Mouse (Mus musculus): ENCODE results near the gene She. TPM values are rescaled to one million over a fixed set of nuclear protein-coding genes. Genes with fewer than 3 reads are reported as not detected.
A peak's percentile ranks its signal among the peaks of the same experiment; 100 is the strongest.

She gene
- polyA plus RNA-seq (2015; fragmentation: Nextera tagmentation; extraction: Ambion mirVana) = 6.7 and 7.8 TPM in 2 replicates

DNA sequence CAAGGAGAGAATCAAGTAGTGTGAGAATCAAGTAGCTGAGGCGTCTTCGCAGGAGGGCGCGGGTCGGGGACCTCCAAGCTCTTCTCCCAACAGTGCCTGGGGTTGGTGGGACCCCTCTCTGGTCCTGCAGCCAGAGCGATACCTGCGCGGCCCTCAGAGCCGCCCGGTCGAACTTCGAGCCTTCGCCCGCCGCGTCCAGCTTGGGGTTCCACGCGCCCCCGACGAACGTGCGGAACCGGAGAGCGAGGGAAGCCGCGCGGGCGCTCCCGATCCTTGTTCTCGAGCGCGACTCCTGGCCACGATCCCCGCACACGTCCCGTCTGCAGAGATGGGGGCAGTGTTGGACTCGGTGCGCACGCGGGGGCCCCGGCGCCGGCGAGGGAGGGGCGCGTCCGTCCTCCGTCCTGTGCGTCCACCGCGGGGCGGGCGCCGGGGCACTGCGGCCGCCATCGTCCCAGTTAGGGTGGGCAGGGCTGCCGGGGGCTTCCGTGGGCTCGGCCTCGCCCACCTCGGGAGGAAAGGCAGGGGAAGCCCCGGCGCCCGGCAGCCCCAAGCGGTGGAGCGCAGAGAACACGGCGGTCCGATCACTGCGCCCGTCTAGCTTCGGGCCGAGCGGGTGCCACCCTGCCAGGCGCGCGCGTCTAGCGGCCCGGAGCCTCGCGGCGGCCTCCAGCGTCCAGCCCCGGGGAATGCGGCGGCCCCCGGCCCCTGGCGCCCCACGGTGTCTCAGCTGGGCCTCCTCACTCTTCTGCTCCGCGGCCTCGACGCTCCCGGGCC is at the start of gene She:
She (plus strand) TSS at position 556 of the 777 bp plus-strand sequence.
- Histone ChIP-seq H3K36me3 (ENCODE audit: insufficient read depth, low read length) (no peaks in the 10 kb centered on the region), H3K27me3 (ENCODE audit: insufficient read depth, low read length) (peaks cover 57% of the 10 kb centered on the region), H3K27ac (ENCODE audit: low read length) (peak within 1 kb of the TSS; percentile 71), H3K4me1 (ENCODE audit: insufficient read depth, low read length) (peaks cover 10% of the 10 kb centered on the region; the same call in 1 of the 2 replicates), H3K9ac (replicated peaks; ENCODE audit: low read length) (peak within 1 kb of the TSS; percentile 65), H3K4me3 (ENCODE audit: low read length) (peak within 1 kb of the TSS; percentile 59), H3K4me2 (replicated peaks; ENCODE audit: low read depth, low read length) (peak within 1 kb of the TSS; percentile 55), H3K9me3 (ENCODE audit: low read length) (no peaks in the 10 kb centered on the region)
- ATAC-seq (ENCODE audit: low FRiP score, low TSS enrichment) = 0 out of 2 replicates have a peak, but pooled peaks have one; percentile 59
- 1% methylated on average over 93 of the region's 96 CpGs for WGBS

DNA sequence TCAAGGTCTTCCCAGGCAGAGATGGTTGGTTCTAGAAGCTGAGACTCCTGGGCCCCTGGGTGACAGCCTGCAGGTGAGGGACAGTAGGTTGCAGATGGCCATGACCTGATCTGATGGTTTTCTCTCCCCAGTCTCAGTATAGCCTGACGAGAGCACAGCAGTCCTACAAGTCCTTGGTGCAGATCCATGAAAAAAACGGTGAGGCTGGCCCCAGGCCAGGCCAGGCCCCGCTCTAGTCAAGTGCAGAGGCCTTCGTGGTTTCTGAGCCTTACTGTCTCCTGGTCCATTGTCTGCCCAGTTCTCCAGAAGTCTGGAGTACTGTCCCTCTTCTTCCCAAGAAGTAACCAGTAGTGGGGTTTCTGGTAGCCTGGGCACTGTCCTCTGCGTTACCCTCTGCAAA is 49.5 kb upstream of the She start:
- Histone ChIP-seq H3K9me3 (ENCODE audit: low read length) (no peaks in the 10 kb centered on the region), H3K27ac (ENCODE audit: low read length) (no peak overlapping the region), H3K4me3 (ENCODE audit: low read length) (no peak overlapping the region), H3K9ac (replicated peaks; ENCODE audit: low read length) (no peak overlapping the region), H3K4me2 (replicated peaks; ENCODE audit: low read depth, low read length) (no peak overlapping the region), H3K4me1 (ENCODE audit: insufficient read depth, low read length) (no peaks in the 10 kb centered on the region; the same call in 1 of the 2 replicates), H3K36me3 (ENCODE audit: insufficient read depth, low read length) (peaks cover 64% of the 10 kb centered on the region), H3K27me3 (ENCODE audit: insufficient read depth, low read length) (no peaks in the 10 kb centered on the region)
- 76% methylated on average over 5 of the region's 5 CpGs for whole genome bisulfite sequencing
- ATAC-seq (ENCODE audit: low FRiP score, low TSS enrichment) = no peak

GRCm38 (mm10) chr3:89784991-89785753 is 46.0 kb upstream of the She start:
- Histone ChIP-seq H3K4me2 (replicated peaks; ENCODE audit: low read depth, low read length) (no peak overlapping the region), H3K27ac (ENCODE audit: low read length) (no peak overlapping the region), H3K4me1 (ENCODE audit: insufficient read depth, low read length) (no peaks in the 10 kb centered on the region; the same call in 1 of the 2 replicates), H3K9ac (replicated peaks; ENCODE audit: low read length) (no peak overlapping the region), H3K4me3 (ENCODE audit: low read length) (no peak overlapping the region), H3K9me3 (ENCODE audit: low read length) (no peaks in the 10 kb centered on the region), H3K27me3 (ENCODE audit: insufficient read depth, low read length) (no peaks in the 10 kb centered on the region), H3K36me3 (ENCODE audit: insufficient read depth, low read length) (peaks cover 37% of the 10 kb centered on the region)
- peak; percentile 69 for ATAC-seq (ENCODE audit: low FRiP score, low TSS enrichment)
- WGBS = 13% methylated on average over 11 of the region's 11 CpGs

- H3K4me3 ChIP-seq (ENCODE audit: low read length) = no peak overlapping the region
- H3K4me1 ChIP-seq (ENCODE audit: insufficient read depth, low read length) = no peaks in the 10 kb centered on the region; the same call in 1 of the 2 replicates
- peaks cover 26% of the 10 kb centered on the region for H3K36me3 ChIP-seq (ENCODE audit: insufficient read depth, low read length)
- H3K27me3 ChIP-seq (ENCODE audit: insufficient read depth, low read length) = no peaks in the 10 kb centered on the region
- no peak overlapping the region for H3K9ac ChIP-seq (replicated peaks; ENCODE audit: low read length)
- WGBS = 78% methylated on average over 6 of the region's 6 CpGs
- no peaks in the 10 kb centered on the region for H3K9me3 ChIP-seq (ENCODE audit: low read length)
- no peak for ATAC-seq (ENCODE audit: low FRiP score, low TSS enrichment)
- H3K4me2 ChIP-seq (replicated peaks; ENCODE audit: low read depth, low read length) = no peak overlapping the region
- H3K27ac ChIP-seq (ENCODE audit: low read length) = no peak overlapping the region
Measured at GRCm38 (mm10) chr3:89786275-89786674, 44.9 kb upstream of the She start.

DNA sequence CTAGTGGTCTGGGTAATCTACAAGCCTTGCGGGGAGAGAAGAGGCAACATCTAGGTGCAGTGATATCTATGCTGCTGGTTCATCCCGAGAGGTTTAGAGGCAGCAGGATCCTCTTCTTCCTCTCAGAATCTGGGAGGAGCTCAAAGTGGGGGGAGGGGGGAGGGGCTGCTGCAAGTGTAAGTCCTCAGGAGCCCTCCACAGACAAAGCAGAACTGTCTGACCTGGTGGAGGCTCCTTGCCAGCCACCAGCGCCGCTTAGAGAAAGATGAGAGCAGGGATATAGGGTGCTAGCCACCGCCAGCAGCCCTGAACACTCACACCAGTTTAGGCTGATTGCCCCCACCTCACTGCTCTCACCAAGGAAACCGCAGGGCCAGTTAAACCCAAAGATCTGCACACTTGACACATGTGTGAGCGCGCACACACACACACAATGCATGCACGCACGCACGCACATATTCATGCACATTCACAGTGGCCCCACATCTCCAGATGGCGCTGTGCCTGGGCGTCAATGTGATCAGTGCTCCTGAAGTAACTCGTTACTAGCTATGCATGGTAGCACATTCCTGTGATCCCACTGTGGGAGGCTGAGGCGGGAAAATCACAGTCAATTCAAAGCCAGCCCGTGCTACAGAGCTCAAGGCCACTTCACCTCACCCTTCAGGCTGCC is 42.4 kb upstream of the She start:
- Histone ChIP-seq H3K27ac (ENCODE audit: low read length) (no peak overlapping the region), H3K9me3 (ENCODE audit: low read length) (no peaks in the 10 kb centered on the region), H3K36me3 (ENCODE audit: insufficient read depth, low read length) (0 out of 2 replicates have a peak, but pooled peaks cover under 1% of the 10 kb centered on the region), H3K4me2 (replicated peaks; ENCODE audit: low read depth, low read length) (no peak overlapping the region), H3K9ac (replicated peaks; ENCODE audit: low read length) (no peak overlapping the region), H3K27me3 (ENCODE audit: insufficient read depth, low read length) (no peaks in the 10 kb centered on the region), H3K4me1 (ENCODE audit: insufficient read depth, low read length) (no peaks in the 10 kb centered on the region; the same call in 1 of the 2 replicates), H3K4me3 (ENCODE audit: low read length) (no peak overlapping the region)
- ATAC-seq (ENCODE audit: low FRiP score, low TSS enrichment) = no peak; the same call in 1 of the 2 replicates
- 79% methylated on average over 16 of the region's 16 CpGs for WGBS

DNA sequence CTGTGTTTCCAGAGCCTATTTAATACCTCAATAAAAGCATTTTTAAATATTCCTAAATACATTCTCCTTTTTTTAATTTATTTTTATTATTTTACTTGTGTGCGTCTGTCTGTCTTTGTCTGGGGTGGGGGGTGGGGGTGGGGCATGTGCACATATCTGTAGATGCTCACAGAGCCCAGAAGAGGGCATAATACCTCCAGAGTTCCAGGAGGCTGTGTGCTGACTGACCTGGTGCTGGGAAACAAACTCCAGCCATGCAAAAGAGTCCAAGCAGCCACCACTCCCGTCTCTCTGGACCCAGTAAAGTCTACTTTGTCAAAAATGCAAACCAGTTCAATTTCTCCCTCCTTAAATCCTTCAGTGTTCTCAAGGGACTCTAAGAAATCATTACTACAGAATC is 36.6 kb upstream of the She start:
- Histone ChIP-seq H3K9ac (replicated peaks; ENCODE audit: low read length) (no peak overlapping the region), H3K36me3 (ENCODE audit: insufficient read depth, low read length) (no peaks in the 10 kb centered on the region), H3K9me3 (ENCODE audit: low read length) (no peaks in the 10 kb centered on the region), H3K4me1 (ENCODE audit: insufficient read depth, low read length) (no peaks in the 10 kb centered on the region), H3K4me3 (ENCODE audit: low read length) (no peak overlapping the region), H3K4me2 (replicated peaks; ENCODE audit: low read depth, low read length) (no peak overlapping the region), H3K27ac (ENCODE audit: low read length) (no peak overlapping the region), H3K27me3 (ENCODE audit: insufficient read depth, low read length) (no peaks in the 10 kb centered on the region)
- no peak for ATAC-seq (ENCODE audit: low FRiP score, low TSS enrichment)
- WGBS = 75% methylated on average over 2 of the region's 2 CpGs

DNA sequence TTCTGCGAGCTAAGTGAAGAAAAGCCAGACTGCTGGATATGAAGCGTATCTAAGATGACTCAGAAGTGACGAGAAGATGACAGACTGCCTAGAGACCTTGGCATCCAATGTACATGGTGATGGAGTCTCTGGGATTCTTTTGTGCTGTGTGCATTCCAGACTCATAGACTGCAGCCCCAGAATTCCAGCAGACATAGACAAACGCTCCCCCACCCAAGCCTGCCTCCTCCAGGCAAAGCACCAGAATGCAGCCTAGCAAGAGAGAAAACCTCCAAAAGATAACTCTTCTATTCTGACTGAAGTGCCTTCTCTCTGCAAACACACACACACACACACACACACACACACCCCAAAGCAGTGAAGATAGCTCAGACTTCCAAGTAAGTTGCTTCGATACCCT is 35.4 kb upstream of the She start:
- Histone ChIP-seq H3K9me3 (ENCODE audit: low read length) (no peaks in the 10 kb centered on the region), H3K27ac (ENCODE audit: low read length) (no peak overlapping the region), H3K9ac (replicated peaks; ENCODE audit: low read length) (no peak overlapping the region), H3K27me3 (ENCODE audit: insufficient read depth, low read length) (no peaks in the 10 kb centered on the region), H3K4me1 (ENCODE audit: insufficient read depth, low read length) (no peaks in the 10 kb centered on the region), H3K4me3 (ENCODE audit: low read length) (no peak overlapping the region), H3K4me2 (replicated peaks; ENCODE audit: low read depth, low read length) (no peak overlapping the region), H3K36me3 (ENCODE audit: insufficient read depth, low read length) (no peaks in the 10 kb centered on the region)
- WGBS = 76% methylated on average over 5 of the region's 5 CpGs
- ATAC-seq (ENCODE audit: low FRiP score, low TSS enrichment) = no peak

GRCm38 (mm10) chr3:89796358-89796757 is 34.8 kb upstream of the She start:
- no peaks in the 10 kb centered on the region for H3K36me3 ChIP-seq (ENCODE audit: insufficient read depth, low read length)
- H3K9me3 ChIP-seq (ENCODE audit: low read length) = no peaks in the 10 kb centered on the region
- no peak for ATAC-seq (ENCODE audit: low FRiP score, low TSS enrichment)
- no peak overlapping the region for H3K27ac ChIP-seq (ENCODE audit: low read length)
- no peaks in the 10 kb centered on the region for H3K4me1 ChIP-seq (ENCODE audit: insufficient read depth, low read length)
- no peak overlapping the region for H3K4me3 ChIP-seq (ENCODE audit: low read length)
- no peaks in the 10 kb centered on the region for H3K27me3 ChIP-seq (ENCODE audit: insufficient read depth, low read length)
- WGBS = 29% methylated on average over 4 of the region's 4 CpGs
- no peak overlapping the region for H3K9ac ChIP-seq (replicated peaks; ENCODE audit: low read length)
- H3K4me2 ChIP-seq (replicated peaks; ENCODE audit: low read depth, low read length) = no peak overlapping the region

- Histone ChIP-seq H3K4me2 (replicated peaks; ENCODE audit: low read depth, low read length) (no peak overlapping the region), H3K27ac (ENCODE audit: low read length) (no peak overlapping the region), H3K4me1 (ENCODE audit: insufficient read depth, low read length) (no peaks in the 10 kb centered on the region), H3K9ac (replicated peaks; ENCODE audit: low read length) (no peak overlapping the region), H3K36me3 (ENCODE audit: insufficient read depth, low read length) (no peaks in the 10 kb centered on the region), H3K9me3 (ENCODE audit: low read length) (no peaks in the 10 kb centered on the region), H3K27me3 (ENCODE audit: insufficient read depth, low read length) (no peaks in the 10 kb centered on the region), H3K4me3 (ENCODE audit: low read length) (no peak overlapping the region)
- 79% methylated on average over 3 of the region's 3 CpGs for WGBS
- no peak for ATAC-seq (ENCODE audit: low FRiP score, low TSS enrichment)
Measured at GRCm38 (mm10) chr3:89798518-89798917, 32.7 kb upstream of the She start.

Measured in kidney, embryonic 16.5 days (tissue).